Mouse (Mus musculus): Measurements from ENCODE around the gene Emp2.
A peak's percentile ranks its signal among the peaks of the same experiment; 100 is the strongest.
"Not testable (repeated sequence)": the region's sequence is repeated elsewhere in the genome, so short reads cannot be mapped to it uniquely, and the experiment has no call there.

Gene Emp2

DNA sequence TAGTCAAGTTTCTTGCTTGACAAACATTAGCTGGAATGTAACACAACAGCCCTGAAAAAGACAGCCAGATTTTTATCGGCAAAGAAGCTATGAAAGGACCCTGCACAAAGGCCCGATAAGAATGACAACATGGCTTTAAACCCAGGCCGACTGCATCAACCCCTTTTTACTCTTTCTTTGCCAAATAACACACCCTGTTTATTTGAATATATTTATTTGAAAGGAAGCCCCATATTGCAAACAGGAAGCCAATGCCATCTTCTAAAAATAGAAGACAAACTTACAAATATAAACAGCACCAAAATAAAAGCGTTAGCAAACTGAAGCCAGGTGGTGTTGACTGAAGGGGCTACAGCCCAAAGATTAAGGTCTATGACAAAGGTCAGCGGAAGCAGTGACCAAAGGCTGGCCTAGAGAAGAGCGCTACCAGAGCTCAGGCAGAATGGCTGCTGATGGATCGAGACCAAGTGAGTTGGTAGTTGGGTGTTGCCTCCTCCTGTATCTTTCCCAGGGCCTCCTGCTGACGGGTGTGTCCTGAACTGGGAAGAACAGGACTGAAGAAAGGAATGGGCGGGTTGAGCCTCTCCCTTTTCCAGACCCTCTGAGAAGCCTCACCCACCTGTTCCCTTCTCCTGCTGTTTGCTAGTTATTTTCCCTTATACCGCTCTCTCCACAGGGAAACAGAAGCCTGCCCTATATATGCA, 2.9 kb upstream of the Emp2 start:
- no peak for DNase-seq

DNA sequence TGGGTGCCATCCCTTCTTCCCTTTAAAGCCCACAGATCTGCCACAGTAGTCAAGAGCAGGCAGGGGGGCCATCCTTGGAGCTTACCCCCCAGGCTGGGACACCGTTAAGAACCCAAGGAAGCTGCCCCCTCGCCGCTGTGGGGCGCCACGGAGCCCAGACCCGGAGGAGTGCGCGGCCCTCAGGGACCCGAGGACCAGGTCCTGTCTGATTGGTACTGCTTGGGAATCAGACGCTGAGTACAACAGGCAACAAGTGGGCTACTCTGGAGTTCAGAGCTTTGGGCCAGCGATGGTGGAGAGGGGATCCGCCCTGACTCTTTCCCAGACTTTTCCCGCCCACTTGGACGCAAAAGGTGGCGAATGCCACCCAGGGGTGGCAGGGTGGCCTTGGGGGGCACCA, 542 bp downstream of the Emp2 start:
- DNase-seq, result peak; percentile 8

DNA sequence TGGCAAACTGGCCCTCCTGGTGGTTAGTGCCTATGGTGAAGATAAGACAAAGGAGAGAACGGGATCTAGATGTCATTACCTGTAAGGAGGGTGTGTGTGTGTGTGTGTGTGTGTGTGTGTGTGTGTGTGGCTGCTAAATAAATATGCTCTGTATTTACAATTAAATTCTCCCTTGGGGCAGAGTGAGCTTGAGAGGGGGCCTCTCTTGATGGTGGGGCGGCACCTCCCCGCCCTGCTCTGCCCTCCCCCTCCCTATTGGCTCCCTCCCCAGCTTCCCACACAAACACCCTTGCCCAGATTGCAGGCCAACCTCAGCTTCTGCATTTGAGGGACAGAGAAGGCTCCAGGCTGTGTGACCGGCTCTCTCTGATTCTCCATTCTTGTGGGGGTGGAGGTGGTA, 1.8 kb downstream of the Emp2 start:
- no peak for DNase-seq

DNA sequence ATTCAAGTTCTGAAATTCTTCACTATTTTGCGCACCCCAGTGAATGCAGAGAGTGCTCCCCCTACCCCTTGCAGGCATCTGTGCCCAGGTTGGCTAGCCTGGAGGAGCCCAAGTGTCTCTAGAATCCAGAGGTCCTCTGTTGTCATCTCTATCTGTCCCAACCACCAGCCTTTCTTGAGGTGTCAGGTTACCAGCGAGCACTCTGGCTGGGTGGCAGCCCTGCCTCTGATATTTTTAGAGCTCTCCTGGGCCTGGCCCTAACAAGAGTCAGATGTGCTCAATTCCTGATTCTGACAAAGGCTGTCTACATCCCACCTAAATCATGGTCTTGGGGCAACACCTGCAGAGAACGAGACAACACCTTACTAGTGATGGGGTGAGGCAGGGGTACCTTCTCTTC, 2.7 kb downstream of the Emp2 start:
- no peak for DNase-seq

- DNase-seq, result no peak
Observed at GRCm38 (mm10) chr16:10310507-10310906, 3.3 kb downstream of the Emp2 start.

DNA sequence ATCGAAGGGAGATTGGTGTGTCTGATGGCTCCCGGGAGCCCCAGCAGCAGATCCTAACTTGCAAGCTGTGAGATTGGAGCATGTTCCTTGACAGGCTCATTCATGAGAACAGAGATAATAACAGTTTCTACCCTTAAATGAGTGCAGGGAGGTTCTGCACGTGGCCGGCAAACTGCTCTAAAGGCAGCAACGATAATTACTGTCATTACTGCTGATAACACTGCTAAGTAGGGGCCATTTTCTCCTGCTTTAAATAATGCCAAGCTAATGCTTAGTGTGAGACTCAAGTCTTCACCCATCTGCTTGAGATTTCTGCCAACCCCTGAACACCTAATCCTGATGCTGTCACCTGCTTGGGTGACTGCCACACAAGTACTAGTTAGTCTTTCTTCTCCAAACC, 6.4 kb downstream of the Emp2 start:
- DNase-seq, result no peak

- no peak for DNase-seq
Observed at GRCm38 (mm10) chr16:10306101-10306500, 7.7 kb downstream of the Emp2 start.

- DNase-seq, result no peak
Observed at GRCm38 (mm10) chr16:10301337-10301736, 12.4 kb downstream of the Emp2 start.

DNA sequence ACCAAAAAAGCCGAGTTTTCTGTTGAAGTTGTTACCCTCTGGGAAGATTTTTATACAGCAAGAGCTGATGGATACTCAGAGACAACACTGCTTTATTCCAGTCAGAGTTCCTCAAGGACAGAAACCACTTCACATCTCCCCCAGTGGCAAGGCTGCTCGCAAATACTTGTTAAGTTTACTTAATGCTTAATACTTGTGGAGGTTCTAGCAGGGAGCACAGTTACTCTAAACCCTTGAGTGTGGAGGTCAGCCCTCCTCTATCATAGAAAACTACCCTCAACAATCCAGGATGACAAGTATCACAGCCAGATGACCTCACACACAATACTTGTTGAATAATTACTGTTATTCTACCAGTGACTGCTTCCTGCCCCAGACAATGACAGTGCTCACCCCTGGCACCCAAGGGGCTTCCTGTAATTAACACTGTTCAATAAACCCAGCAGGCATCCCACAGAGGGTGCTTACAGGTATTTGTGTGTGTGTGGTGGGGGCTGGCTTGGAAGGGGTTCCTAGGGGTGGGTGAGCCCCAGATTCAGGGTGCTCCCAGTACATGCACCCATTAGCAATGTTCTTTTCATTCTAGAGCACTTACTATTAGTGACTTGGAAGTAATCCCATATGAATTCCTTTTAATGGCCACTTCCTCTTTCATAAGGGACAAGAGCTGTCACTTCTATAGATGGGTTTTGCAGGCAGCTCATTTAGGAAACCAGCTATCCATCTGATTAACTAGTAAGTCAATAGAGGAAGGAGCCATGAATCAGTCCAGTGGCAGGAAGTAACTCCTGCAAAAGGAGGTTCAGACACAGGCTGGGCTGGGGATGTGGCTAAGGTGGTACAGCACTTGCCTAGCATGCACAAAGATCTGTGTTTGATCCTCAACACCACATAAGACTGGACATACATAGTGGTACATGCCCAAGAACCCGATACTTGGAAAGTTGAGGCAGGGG, 13.3 kb downstream of the Emp2 start:
- no peak for DNase-seq

DNA sequence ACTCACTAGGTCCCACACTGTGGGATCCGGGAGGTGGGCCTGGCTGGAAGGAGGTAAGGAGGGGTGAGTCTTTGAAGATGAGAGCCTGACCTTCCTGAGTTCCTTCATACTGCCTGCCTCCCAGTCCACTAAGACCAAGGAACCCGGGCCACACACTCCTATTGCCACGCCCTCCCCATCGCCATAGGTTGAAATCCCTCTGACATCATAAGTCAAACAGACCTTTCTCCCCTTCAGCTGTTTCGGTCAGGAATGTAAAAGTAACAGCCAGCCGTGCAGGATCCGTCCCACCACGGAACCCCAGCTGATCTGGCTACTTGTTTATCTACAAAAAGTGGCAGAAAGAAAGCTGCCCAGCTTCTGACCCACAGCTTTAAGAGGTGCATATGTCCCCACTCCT, 14.1 kb downstream of the Emp2 start:
- DNase-seq, result no peak

- DNase-seq, result peak; percentile 24
Observed at GRCm38 (mm10) chr16:10297696-10298644, 15.8 kb downstream of the Emp2 start.

- DNase-seq, result no peak
Observed at GRCm38 (mm10) chr16:10288115-10288514, 25.7 kb downstream of the Emp2 start.

DNA sequence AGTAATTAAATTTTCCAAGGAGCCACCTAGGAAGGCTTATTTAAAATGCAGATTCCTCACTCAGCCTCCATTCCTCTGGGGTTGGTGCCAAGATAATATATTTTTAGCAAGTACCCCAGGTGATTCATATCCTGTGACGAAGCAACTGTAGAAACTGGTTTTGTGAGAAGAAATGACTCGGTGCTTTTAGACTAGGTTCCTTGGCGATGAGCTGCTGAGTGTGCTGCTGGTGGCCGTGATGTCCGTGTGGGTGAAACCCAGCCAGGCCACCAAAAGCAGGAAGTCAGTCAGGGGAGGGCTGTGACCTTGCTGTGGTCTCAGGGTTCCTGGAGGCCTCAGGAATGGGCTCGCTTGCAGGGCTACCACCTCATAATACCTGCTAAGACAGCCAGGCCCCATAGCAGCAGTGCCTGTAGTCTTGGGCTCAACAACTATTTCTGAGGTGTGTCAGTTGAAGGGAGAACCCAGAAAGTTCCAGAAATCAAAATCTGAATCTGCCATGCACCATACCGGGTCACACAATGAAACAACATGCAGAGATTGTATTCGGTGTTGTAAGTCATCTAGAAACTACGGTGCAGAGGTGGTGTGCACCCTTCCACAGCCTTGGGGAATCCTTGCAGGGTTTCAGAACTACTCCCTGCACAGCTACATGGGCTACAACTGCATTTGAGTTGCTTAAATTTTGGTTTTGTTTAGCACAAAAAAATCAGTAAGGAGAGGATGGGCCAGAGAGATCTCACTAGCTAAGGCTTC, 27.1 kb downstream of the Emp2 start:
- DNase-seq, result no peak

GRCm38 (mm10) chr16:10281890-10282289, 31.9 kb downstream of the Emp2 start:
- DNase-seq, result no peak

GRCm38 (mm10) chr16:10280286-10280951, 33.3 kb downstream of the Emp2 start:
- peak; percentile 81 for DNase-seq

DNA sequence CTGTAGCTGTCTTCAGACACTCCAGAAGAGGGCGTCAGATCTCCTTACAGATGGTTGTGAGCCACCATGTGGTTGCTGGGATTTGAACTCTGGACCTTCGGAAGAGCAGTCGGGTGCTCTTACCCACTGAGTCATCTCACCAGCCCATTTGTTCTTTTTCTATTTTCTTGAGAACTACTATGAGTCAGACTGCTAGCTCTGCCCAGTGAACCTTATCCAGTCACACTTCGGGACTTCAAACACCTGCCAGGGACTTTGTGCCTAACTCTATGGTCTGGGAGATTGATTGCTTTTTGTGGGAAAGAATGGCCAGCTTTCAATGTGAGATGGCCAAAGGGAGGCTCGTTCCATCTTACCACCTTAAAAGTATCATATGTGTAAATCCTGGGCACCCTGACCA, 37.0 kb downstream of the Emp2 start:
- not testable (repeated sequence) for DNase-seq

GRCm38 (mm10) chr16:10274465-10274864, 39.3 kb downstream of the Emp2 start:
- no peak for DNase-seq

DNA sequence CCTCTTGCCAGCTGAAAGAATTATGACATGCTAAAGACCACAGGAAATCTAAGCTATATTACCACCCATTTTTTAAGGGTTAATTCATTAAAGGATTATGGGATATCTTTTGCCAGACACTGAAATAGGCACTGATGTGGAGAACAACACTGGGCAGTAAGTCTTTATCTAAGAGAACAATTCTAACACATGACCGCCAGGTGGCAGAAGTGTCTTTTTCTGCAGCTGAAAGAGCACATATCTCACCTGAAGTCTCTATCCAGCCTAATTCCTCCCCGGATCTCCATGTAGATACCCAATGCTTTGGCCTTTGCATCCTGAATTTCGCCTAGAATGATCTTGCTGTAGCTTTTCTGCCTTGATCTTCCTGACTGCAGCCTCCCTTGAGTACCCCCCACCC, 41.5 kb downstream of the Emp2 start:
- peak; percentile 44 for DNase-seq

- DNase-seq, result no peak
Observed at GRCm38 (mm10) chr16:10253993-10254392, 59.8 kb downstream of the Emp2 start.

DNA sequence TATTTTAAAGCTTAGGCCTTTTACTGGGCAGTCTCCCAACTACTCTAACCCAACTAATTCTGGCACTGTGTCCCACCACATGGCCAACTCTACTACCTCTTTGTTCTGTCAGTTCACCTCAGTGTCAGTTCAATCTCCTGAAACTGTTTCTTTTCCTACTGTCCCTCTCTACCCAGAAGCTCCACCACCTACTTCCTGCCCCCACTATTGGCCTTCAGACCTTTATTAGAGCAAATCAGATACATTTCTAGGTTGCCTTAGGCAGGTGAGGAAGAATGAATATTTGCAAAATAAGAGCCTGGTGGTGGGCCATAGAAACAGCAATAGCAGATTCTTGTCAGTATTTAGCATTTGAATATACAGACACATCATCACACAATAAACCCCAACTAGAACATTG, 77.2 kb downstream of the Emp2 start:
- DNase-seq, result no peak
